Mouse (Mus musculus) C3H10T1/2 (cell line): ENCODE data around the gene Eif4enif1. TPM values are rescaled to one million over a fixed set of nuclear protein-coding genes. Genes with fewer than 3 reads are reported as not detected.

ENCODE experiments used
- polyA plus RNA-seq, 2 experiments: library from polyadenylated mRNA; unstranded; fragments of >200 nt; fragmentation: generic; extraction: Trizol; gene quantifications; one replicate each; pipeline ENCODE4 v1.2.1; 2012; ENCODE audit warnings: missing spikeins in 2 of 2

Gene Eif4enif1
- polyA plus RNA-seq = 10 to 100 TPM in 1 of 2 experiments, 1 to 10 TPM in 1; 7.4 to 24.4 TPM

DNA sequence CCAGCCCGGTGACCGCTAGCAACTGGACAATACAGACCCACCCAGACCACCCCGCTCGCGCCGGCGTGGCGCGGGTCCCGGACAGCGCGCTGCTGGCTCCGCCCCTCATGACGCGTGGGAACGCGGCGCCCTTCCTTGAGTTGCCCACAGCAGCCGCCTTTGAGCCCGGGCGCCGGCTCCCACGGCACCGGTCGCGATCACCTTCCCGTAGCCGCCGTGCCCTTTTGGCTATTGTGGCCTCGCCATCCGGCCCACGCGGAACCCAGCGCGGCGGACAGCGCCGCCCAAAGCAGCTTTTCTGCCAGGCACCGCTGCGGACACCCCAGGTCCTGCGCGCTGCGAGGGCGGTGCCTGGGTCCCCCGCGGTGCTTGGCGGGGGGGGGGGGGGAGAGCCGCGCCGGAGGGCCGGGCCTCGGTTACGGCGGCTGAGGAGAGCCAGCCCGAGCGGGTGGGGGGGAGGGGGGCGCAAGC is at the start of gene Eif4enif1:
Gene Eif4enif1 (plus strand): TSS at position 162 of the 471 bp plus-strand sequence.

DNA sequence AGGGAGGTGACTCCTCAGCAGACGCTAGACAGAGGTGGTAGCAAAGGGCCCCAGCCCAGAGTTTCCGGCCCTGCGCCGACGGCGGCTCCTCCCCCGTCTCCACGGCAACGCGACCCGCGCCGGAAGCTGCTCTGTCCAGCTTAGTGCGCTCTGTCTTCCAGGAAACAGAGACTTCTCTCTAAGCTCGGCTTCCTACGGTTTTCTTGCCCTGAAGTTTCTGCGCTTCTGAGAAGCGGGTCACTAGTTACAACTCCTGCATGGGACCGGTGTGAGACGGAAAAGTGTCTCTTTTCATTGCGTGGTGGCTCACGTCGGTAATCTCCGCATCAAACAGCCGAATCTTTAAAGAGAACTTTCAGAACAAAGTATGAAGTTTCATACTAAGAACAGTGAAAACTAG is 8.8 kb upstream of the Eif4enif1 start, which contains the start of gene Sfi1:
Gene Sfi1 (minus strand): TSS at position 101 of the 400 bp plus-strand sequence.

DNA sequence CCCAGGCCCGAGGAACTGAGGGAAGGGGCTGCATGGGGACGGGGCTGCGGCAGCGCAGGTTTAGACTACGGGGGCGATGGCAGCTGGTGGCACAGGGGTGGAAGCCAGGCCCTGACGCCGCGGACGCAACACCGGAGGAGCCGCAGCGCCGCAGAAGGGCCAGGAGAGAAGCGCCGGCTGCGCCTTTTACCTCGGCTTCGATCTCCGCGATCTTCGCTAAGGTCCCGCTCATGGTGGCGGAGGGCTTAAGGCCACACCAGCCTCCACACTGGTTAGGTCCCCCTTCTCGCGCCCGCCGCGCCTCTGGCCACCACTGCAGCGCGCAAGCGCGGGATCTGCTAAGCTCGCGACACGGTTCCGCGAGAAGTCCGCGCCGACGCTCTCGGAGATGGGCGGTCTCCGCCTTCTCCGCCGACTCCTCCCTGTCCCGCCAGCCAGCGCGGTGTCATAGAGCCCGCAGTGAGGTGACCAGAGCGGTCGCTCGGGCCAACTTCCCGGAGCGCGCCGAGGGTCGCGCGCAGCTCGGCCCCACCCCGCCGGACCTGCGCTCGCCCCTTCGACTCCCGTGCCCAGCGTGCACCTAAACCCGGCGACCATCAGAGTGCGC is 64.0 kb downstream of the Eif4enif1 start, which contains the start of gene Drg1:
Gene Drg1 (minus strand): TSS at position 337 of the 607 bp plus-strand sequence.

DNA sequence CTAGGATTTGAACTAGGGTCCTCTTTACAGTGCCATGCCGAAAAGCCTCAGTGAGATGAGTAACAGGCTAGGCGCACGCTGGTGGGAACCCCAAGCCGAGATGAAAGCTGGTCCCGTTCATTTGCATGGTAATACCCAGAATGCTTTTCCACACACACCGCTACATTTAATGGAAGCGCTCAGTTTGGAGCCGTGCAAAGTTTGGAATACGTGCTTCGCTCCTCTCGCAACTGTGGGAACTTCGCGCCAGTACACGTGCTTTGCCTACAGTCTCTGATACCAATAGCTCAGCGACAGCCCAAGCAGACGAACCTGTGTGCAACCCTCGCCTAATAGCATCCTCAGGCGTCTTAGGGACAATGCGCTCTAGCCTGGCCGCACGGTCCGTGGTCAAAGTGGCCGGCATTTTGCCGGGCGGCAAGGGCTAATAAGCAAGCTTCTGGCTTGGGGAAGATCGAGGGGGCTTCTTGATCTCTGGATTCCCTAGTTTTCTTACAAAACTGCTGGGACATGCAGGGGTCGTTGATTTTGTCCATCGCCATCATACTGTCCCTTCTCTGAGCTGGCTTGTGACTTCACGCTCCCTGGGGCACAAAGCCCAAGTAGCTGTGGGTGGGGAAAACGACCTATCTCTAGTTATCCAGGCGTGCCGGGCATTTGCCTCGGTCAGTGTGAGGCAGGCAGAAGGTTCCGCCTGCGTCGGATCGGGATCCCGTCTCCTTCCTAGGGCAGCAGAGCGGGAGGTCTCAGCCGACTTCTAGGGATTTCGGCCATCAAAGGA is 86.5 kb downstream of the Eif4enif1 start, which contains the start of gene Patz1:
Gene Patz1 (plus strand): TSS at position 354 of the 781 bp plus-strand sequence.

Other genes with a start within 250 kb of the Eif4enif1 start
- gene Sfi1, start 8.9 kb upstream of the Eif4enif1 start, polyA plus RNA-seq = 10 to 100 TPM in 1 of 2 experiments, 1 to 10 TPM in 1; 2.3 to 16.7 TPM
- 10 to 100 TPM; 96.1 to 96.5 TPM for gene Drg1, start 64.0 kb downstream of the Eif4enif1 start, polyA plus RNA-seq
- 10 to 100 TPM; 17.9 to 32.5 TPM for gene Patz1, start 86.5 kb downstream of the Eif4enif1 start, polyA plus RNA-seq
- gene Pik3ip1, start 128.0 kb downstream of the Eif4enif1 start, polyA plus RNA-seq = 10 to 100 TPM in 1 of 2 experiments, 1 to 10 TPM in 1; 1.2 to 46.5 TPM
- gene Limk2, start 206.8 kb downstream of the Eif4enif1 start, polyA plus RNA-seq = 10 to 100 TPM; 13.9 to 23.4 TPM
- 10 to 100 TPM in 1 of 2 experiments, 1 to 10 TPM in 1; 7.4 to 22.7 TPM for gene Rnf185, start 250.0 kb downstream of the Eif4enif1 start, polyA plus RNA-seq